Comparison of ENCODE assay signal across 13 mouse cellular contexts in the genomic region with DNA sequence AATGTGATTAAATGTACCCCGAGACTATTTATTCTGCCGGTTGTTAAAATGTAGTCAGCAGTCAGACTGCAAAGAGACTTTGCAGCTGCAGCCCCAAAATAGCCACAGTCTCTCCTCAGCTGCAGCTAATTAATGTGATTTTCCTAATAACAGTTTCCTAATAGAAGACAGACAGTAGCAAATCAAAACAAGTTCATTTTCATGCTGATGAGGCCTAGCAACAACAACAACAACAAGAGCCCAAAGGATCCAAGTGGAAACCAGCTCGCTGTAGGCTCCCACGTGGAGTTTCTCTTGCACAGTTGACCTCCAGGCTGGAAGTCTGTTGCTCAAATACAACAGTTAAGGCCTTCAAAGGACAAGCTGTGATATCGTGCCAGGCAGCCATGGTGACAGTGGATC.
DNase-seq lines count a peak whose midpoint lies in the region; ATAC-seq and TF ChIP-seq lines count a peak whose summit lies in the region.
"Had no signal": no experiment of that assay in that cellular context is flagged by ENCODE, and none has a peak within 500 bp of the region (broad histone marks: within the 10 kb centered on the region; RNA-seq: fewer than 3 reads in every experiment).

No protein-coding gene starts in this region.

- H3K4me1 ChIP-seq in lung, postnatal 0 days (ENCODE audit: insufficient read depth, low read depth, low read length), result no peaks in the 10 kb centered on the region
- no peaks in the 10 kb centered on the region for H3K4me1 ChIP-seq in lung, adult 2 months (ENCODE audit: control insufficient read depth, insufficient read depth, low read length)
- H3K4me1 ChIP-seq in kidney, postnatal 0 days (replicated peaks; ENCODE audit: insufficient read depth, low read length), result no peaks in the 10 kb centered on the region
- H3K4me1 ChIP-seq in heart, adult 2 months (ENCODE audit: control insufficient read depth, insufficient read depth, low read length), result no peaks in the 10 kb centered on the region
- H3K4me1 ChIP-seq: megakaryocyte, embryonic 14.5 days had no signal

- intact Hi-C loops in heart, adult 2 months (cut with DNase I), result no loop called here

- H3K9ac ChIP-seq in lung, postnatal 0 days (replicated peaks; ENCODE audit: low read depth), result no peak overlapping the region
- H3K9ac ChIP-seq in kidney, postnatal 0 days (ENCODE audit: low read depth, low read length), result no peak overlapping the region
- no peak overlapping the region for H3K9ac ChIP-seq in heart, adult 2 months (ENCODE audit: low read depth, low read length)

- H3K36me3 ChIP-seq in lung, postnatal 0 days (ENCODE audit: insufficient read depth, low read length), result no peaks in the 10 kb centered on the region
- no peaks in the 10 kb centered on the region for H3K36me3 ChIP-seq in kidney, postnatal 0 days (ENCODE audit: insufficient read depth, low read length)
- H3K36me3 ChIP-seq in heart, adult 2 months (ENCODE audit: control insufficient read depth, insufficient read depth, low read length), result no peaks in the 10 kb centered on the region

- no peak overlapping the region for H3K4me3 ChIP-seq in lung, postnatal 0 days (ENCODE audit: low read depth, low read length)
- H3K4me3 ChIP-seq in lung, adult 2 months (replicated peaks; ENCODE audit: extremely low read depth, low read depth, low read length), result no peak overlapping the region
- H3K4me3 ChIP-seq in kidney, postnatal 0 days (replicated peaks; ENCODE audit: low read depth, low read length), result no peak overlapping the region
- H3K4me3 ChIP-seq in heart, adult 2 months, result no peak overlapping the region
- H3K4me3 ChIP-seq: erythroblast, embryonic 14.5 days; megakaryocyte, embryonic 14.5 days had no signal

- WGBS in lung, postnatal 0 days, result 59% methylated on average over 5 of the region's 5 CpGs
- 70% methylated on average over 5 of the region's 5 CpGs for WGBS in lung, adult 2 months
- WGBS in kidney, postnatal 0 days, result 58% methylated on average over 5 of the region's 5 CpGs
- WGBS in heart, adult 2 months, result 61% methylated on average over 5 of the region's 5 CpGs

- TF ChIP-seq CTCF in lung, postnatal 0 days (IDR thresholded peaks at IDR 0.05), result no peak
- TF ChIP-seq CTCF in lung, adult 2 months (IDR thresholded peaks at IDR 0.05; ENCODE audit: insufficient read depth, low read length), result no peak
- no peak for TF ChIP-seq CTCF in kidney, postnatal 0 days (IDR thresholded peaks at IDR 0.05; ENCODE audit: low read depth)
- no peak for TF ChIP-seq CTCF in heart, adult 2 months (IDR thresholded peaks at IDR 0.05)

- peak; percentile 85 for ATAC-seq in lung, postnatal 0 days
- no peak for ATAC-seq in kidney, postnatal 0 days (replicated peaks; ENCODE audit: low FRiP score, low read depth)

- H3K27me3 ChIP-seq in lung, postnatal 0 days (replicated peaks; ENCODE audit: insufficient read depth, low read length), result no peaks in the 10 kb centered on the region
- H3K27me3 ChIP-seq in kidney, postnatal 0 days (ENCODE audit: insufficient read depth, low read length), result no peaks in the 10 kb centered on the region
- H3K27me3 ChIP-seq in heart, adult 2 months (ENCODE audit: control insufficient read depth, insufficient read depth, low read length), result no peaks in the 10 kb centered on the region
- H3K27me3 ChIP-seq: megakaryocyte, embryonic 14.5 days had no signal

- H3K4me2 ChIP-seq in lung, postnatal 0 days (replicated peaks; ENCODE audit: low read depth, low read length), result no peak overlapping the region
- H3K4me2 ChIP-seq in kidney, postnatal 0 days (ENCODE audit: low read length), result no peak overlapping the region

- H3K79me2 ChIP-seq in heart, adult 2 months (replicated peaks; ENCODE audit: control insufficient read depth, insufficient read depth, low read length), result no peaks in the 10 kb centered on the region

- TF ChIP-seq EP300 in lung, postnatal 0 days (IDR thresholded peaks at IDR 0.05), result 0 out of 2 replicates have a peak, but pooled peaks have one; percentile 21
- TF ChIP-seq EP300 in heart, adult 2 months (IDR thresholded peaks at IDR 0.05; ENCODE audit: insufficient read depth, low read depth, low read length), result no peak

- no peak overlapping the region for H3K27ac ChIP-seq in lung, postnatal 0 days (ENCODE audit: low read length)
- H3K27ac ChIP-seq in kidney, postnatal 0 days, result no peak overlapping the region
- no peak overlapping the region for H3K27ac ChIP-seq in heart, adult 2 months

- no peaks in the 10 kb centered on the region for H3K9me3 ChIP-seq in lung, postnatal 0 days (ENCODE audit: low read length)
- H3K9me3 ChIP-seq in kidney, postnatal 0 days (replicated peaks; ENCODE audit: low read length), result no peaks in the 10 kb centered on the region

- peak; percentile 9 for DNase-seq in adrenal gland, adult 2 months
- no peak for DNase-seq in adrenal gland, postnatal 10 days
- peak; percentile 81 for DNase-seq in lung, postnatal 0 days (ENCODE audit: low spot score)
- DNase-seq in lung, adult 2 months, result no peak
- peak; percentile 74 for DNase-seq in kidney, postnatal 0 days (ENCODE audit: low spot score)
- no peak for DNase-seq in yolk sac, embryonic 10.5 days (ENCODE audit: low spot score)
- no peak for DNase-seq in retina, postnatal 1 day
- DNase-seq in heart, adult 2 months, result no peak
- DNase-seq: cerebellum, adult 11-12 months; cerebellum, postnatal 36 days; heart, postnatal 4 days had no signal

- no peak for TF ChIP-seq POLR2A in lung, adult 2 months (IDR thresholded peaks at IDR 0.05; ENCODE audit: borderline replicate concordance, extremely low read depth, low read depth, low read length)
- TF ChIP-seq POLR2A in heart, adult 2 months (IDR thresholded peaks at IDR 0.05; ENCODE audit: insufficient read depth, low read depth, low read length), result no peak

Comparison
In these comparisons a context has a peak if more than half of its experiments do, and no peak if none do; other contexts are left out.
1. DNase-seq: peak in adrenal gland, adult 2 months (single experiment), lung, postnatal 0 days (single experiment) and kidney, postnatal 0 days (single experiment); none in adrenal gland, postnatal 10 days (single experiment), lung, adult 2 months (single experiment), yolk sac, embryonic 10.5 days (single experiment), retina, postnatal 1 day (single experiment) and heart, adult 2 months (0 of 2).